Mouse (Mus musculus): ENCODE data around the gene Olfr430. TPM values are rescaled to one million over a fixed set of nuclear protein-coding genes. Genes with fewer than 3 reads are reported as not detected.

The Olfr430 gene
- polyA plus RNA-seq, 1 experiment from 2014 or later, result not detected

GRCm38 (mm10) chr1:174121062-174121461 is 54.7 kb downstream of the Olfr430 start, which contains the start of gene Olfr231:
Olfr231 (minus strand) TSS chr1:174121162.
- no peaks in the 10 kb centered on the region for H3K27me3 ChIP-seq (ENCODE audit: control insufficient read depth, insufficient read depth, low read length)
- no peaks in the 10 kb centered on the region for H3K36me3 ChIP-seq (ENCODE audit: control insufficient read depth, insufficient read depth, low read length)
- H3K4me1 ChIP-seq (replicated peaks; ENCODE audit: control insufficient read depth, insufficient read depth, low read length), result no peaks in the 10 kb centered on the region
- no peak within 1 kb of the TSS for H3K4me2 ChIP-seq (replicated peaks; ENCODE audit: low read depth, low read length)
- H3K27ac ChIP-seq (ENCODE audit: low read depth, low read length), result no peak within 1 kb of the TSS
- WGBS, result 48% methylated on average over 2 of the region's 2 CpGs
- ATAC-seq (ENCODE audit: low FRiP score), result no peak
- no peak for DNase-seq (ENCODE audit: low spot score)
- H3K9me3 ChIP-seq (ENCODE audit: control insufficient read depth, low read length), result no peaks in the 10 kb centered on the region
- no peak within 1 kb of the TSS for H3K9ac ChIP-seq (ENCODE audit: low read depth, low read length)
- H3K4me3 ChIP-seq (ENCODE audit: low read depth, low read length), result no peak within 1 kb of the TSS

Other genes with a start within 250 kb of the Olfr430 start
- gene Ifi211, start 153.6 kb upstream of the Olfr430 start, polyA plus RNA-seq (2014; fragmentation: Nextera tagmentation; extraction: Ambion mirVana), result 0.17 and 0.52 TPM in 2 replicates
- gene Mndal, start 124.1 kb upstream of the Olfr430 start, polyA plus RNA-seq (2014; fragmentation: Nextera tagmentation; extraction: Ambion mirVana), result 0.24 and 0.93 TPM in 2 replicates
- 0.23 TPM in 1 of 2 replicates, not detected in the other for gene Ifi203, start 123.9 kb upstream of the Olfr430 start, polyA plus RNA-seq (2014; fragmentation: Nextera tagmentation; extraction: Ambion mirVana)
- not detected in 2 replicates for gene Ifi202b, start 83.9 kb upstream of the Olfr430 start, polyA plus RNA-seq (2014; fragmentation: Nextera tagmentation; extraction: Ambion mirVana)
- not detected in 2 replicates for gene Ifi205, start 34.8 kb upstream of the Olfr430 start, polyA plus RNA-seq (2014; fragmentation: Nextera tagmentation; extraction: Ambion mirVana)
- not detected in 2 replicates for gene Olfr433, start 25.9 kb upstream of the Olfr430 start, polyA plus RNA-seq (2014; fragmentation: Nextera tagmentation; extraction: Ambion mirVana)
- not detected in 2 replicates for gene Olfr432, start 17.4 kb upstream of the Olfr430 start, polyA plus RNA-seq (2014; fragmentation: Nextera tagmentation; extraction: Ambion mirVana)
- not detected in 2 replicates for gene Olfr429, start 17.7 kb downstream of the Olfr430 start, polyA plus RNA-seq (2014; fragmentation: Nextera tagmentation; extraction: Ambion mirVana)
- not detected in 2 replicates for gene Olfr427, start 30.3 kb downstream of the Olfr430 start, polyA plus RNA-seq (2014; fragmentation: Nextera tagmentation; extraction: Ambion mirVana)
- not detected in 2 replicates for gene Olfr231, start 54.6 kb downstream of the Olfr430 start, polyA plus RNA-seq (2014; fragmentation: Nextera tagmentation; extraction: Ambion mirVana)
- not detected in 2 replicates for gene Olfr424, start 64.9 kb downstream of the Olfr430 start, polyA plus RNA-seq (2014; fragmentation: Nextera tagmentation; extraction: Ambion mirVana)
- gene Olfr420, start 89.0 kb downstream of the Olfr430 start, polyA plus RNA-seq (2014; fragmentation: Nextera tagmentation; extraction: Ambion mirVana), result not detected in 2 replicates
- gene Spta1, start 106.2 kb downstream of the Olfr430 start, polyA plus RNA-seq (2014; fragmentation: Nextera tagmentation; extraction: Ambion mirVana), result 1.9 and 2.9 TPM in 2 replicates
- gene Olfr419, start 185.5 kb downstream of the Olfr430 start, polyA plus RNA-seq (2014; fragmentation: Nextera tagmentation; extraction: Ambion mirVana), result not detected in 2 replicates

Measured in hindbrain, embryonic 11.5 days (tissue).